Mouse (Mus musculus): ENCODE measurements around the gene St3gal5. TPM values are rescaled to one million over a fixed set of nuclear protein-coding genes. Genes with fewer than 3 reads are reported as not detected.

St3gal5 gene
- polyA plus RNA-seq (2017; shearing (Covaris generic)) = 4.7 TPM

DNA sequence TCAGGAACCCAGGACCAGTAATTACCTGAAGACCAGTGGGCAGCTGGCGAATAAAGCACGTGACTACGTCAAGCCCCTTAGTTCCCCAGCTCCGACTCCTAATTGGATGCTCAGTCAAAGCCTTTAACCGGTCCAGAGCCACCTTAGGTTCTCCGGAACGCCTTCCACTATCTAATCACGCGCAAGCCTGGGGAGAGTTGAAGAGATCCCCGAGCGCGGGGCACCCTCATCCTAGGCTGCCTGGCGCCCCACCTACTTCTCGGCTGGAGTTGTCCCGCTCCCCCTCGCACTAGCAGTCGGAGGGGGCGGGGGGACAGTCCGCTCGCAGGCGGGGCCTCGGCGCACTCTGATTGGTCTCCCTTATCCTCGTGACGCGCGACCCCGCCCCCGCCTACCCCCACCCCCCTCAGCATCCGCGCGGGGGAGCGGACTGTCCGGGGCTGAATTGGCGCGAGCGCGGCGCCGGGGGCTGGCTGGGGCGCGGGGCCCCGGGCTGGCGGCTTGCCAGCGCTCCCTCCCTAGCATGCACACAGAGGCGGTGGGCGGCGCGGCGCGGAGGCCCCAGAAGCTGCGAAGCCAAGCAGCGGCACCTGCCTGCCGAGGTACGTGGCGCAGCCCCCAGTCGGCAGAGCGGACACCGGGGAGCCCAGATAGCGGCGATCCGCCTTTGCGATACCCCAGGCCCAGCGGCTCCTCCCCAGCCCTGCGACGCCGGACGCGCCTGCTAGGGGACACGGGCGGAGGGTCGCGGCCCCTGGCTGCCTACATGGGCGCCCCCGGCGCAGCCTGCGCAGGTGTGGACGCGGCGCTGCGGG, at the start of gene St3gal5:
TSS of gene St3gal5 (plus strand) at position 412 of the 815 bp plus-strand sequence.

Other genes with a start within 250 kb of the St3gal5 start
- 80.5 TPM for gene Ptcd3, start 188.8 kb upstream of the St3gal5 start, polyA plus RNA-seq (2017; shearing (Covaris generic))
- 32.3 TPM for gene Polr1a, start 188.5 kb upstream of the St3gal5 start, polyA plus RNA-seq (2017; shearing (Covaris generic))
- not detected for gene Atoh8, start 138.0 kb downstream of the St3gal5 start, polyA plus RNA-seq (2017; shearing (Covaris generic))
- not detected for gene Sftpb, start 207.0 kb downstream of the St3gal5 start, polyA plus RNA-seq (2017; shearing (Covaris generic))
- gene Usp39, start 247.6 kb downstream of the St3gal5 start, polyA plus RNA-seq (2017; shearing (Covaris generic)) = 46.8 TPM
- gene 0610030E20Rik, start 249.7 kb downstream of the St3gal5 start, polyA plus RNA-seq (2017; shearing (Covaris generic)) = 43.9 TPM